Mouse (Mus musculus) left cerebral cortex, adult 2 months (tissue): Measurements from ENCODE around the gene Mospd3. TPM values are rescaled to one million over a fixed set of nuclear protein-coding genes. Genes with fewer than 3 reads are reported as not detected.

Experiments
- DNase-seq, 2 experiments: peaks; one replicate each; pipeline ENCODE4 v3.0.0; 2021 to 2022; ENCODE audit warnings: low spot score in 2 of 2, mixed read lengths in 1 of 2; ENCODE audit errors: extremely low spot score in 1 of 2
- H3K27ac ChIP-seq: fragments of 200-600 bp; 2 replicates; pipeline ENCODE4 v1.8.1; 2022
- H3K4me3 ChIP-seq: fragments of 200-600 bp; 2 replicates; pipeline ENCODE4 v1.8.1; 2022
- CTCF ChIP-seq: fragments of 200-600 bp; IDR thresholded peaks from 2 replicates; pipeline ENCODE4 v1.8.1; 2022; ENCODE audit warnings: antibody characterized with exemption, mild to moderate bottlenecking, moderate library complexity
- intact Hi-C: fragments of 180-260 bp; cut with DNase I; formaldehyde crosslinking; loops from one replicate; pipeline ENCODE4 v1.15.1; 2025
- long read RNA-seq, 2 experiments: library from polyadenylated mRNA; stranded (forward); transcript quantifications; one replicate each; pipeline ENCODE4 v2.0.0; 2021; ENCODE audit warnings: borderline mapping rate in 2 of 2
- total RNA-seq, 2 experiments: library from RNA; stranded (reverse); gene quantifications; 2 replicates each; pipeline ENCODE4 v1.2.3; 2021

The Mospd3 gene
- 10 to 100 TPM; 19.9 to 25.1 TPM for total RNA-seq
- long read RNA-seq, experiment 1, transcript Mospd3-202 (5 exons, 1,318 nt) = major isoform, 9 of 10 reads
- long read RNA-seq, experiment 1, partial matches to known transcripts = 0 of 10 reads
- long read RNA-seq, experiment 1, other reads (novel, unspliced or antisense) = 1 of 10 reads
- long read RNA-seq, experiment 2, transcript Mospd3-202 (5 exons, 1,318 nt) = major isoform, 8 of 10 reads
- long read RNA-seq, experiment 2, partial matches to known transcripts = 1 of 10 reads
- long read RNA-seq, experiment 2, other reads (novel, unspliced or antisense) = 1 of 10 reads

DNA sequence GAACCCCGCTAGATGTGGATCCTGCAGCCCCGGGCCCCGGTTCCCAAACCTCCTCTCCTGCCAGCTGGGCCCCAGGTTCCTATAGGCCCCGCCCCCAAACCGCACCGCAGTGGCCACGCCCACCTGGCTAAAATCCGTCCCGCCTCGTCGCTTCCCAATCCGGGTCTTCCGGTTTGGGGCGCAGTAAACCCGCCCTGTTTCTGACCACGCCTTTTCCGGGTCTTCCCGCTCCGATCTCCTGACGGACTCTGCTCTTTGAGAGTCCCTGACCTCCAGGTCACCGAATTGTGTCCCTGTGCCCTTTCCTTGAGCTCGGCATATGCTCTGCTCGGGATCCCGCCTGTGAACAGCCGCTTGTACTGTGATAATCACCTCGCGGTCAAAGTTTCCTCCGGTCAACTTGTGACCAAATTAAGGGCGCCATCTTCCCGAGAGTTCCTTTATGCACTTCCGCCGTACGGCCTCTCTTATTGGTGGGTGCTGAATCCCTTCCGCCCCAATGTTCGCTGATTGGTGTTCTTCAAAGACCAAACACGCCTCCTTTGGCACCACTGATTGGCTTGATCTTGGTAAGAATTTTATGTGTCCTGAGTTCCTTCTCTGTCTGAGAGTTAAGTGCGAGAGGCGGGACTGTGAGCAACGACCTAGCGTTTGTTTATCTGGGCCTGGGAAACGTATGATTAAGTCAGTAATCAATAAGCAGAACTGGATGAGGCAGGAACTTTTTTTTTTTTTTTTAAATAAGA is at the start of gene Mospd3:
Mospd3 (minus strand) TSS at position 440 of the 746 bp plus-strand sequence.
- intact Hi-C loops = loop anchor here (1.0 to 10.0 kb wide), 2 partner anchors 28 to 616 kb away; partner anchors contain the start of genes Plod3 and Znhit1
- H3K4me3 ChIP-seq = peak within 1 kb of the TSS; percentile 84
- peak; percentile 94 for DNase-seq
- peak within 1 kb of the TSS; percentile 94 for H3K27ac ChIP-seq
- TF ChIP-seq CTCF = no peak; the same call in 1 of the 2 replicates

DNA sequence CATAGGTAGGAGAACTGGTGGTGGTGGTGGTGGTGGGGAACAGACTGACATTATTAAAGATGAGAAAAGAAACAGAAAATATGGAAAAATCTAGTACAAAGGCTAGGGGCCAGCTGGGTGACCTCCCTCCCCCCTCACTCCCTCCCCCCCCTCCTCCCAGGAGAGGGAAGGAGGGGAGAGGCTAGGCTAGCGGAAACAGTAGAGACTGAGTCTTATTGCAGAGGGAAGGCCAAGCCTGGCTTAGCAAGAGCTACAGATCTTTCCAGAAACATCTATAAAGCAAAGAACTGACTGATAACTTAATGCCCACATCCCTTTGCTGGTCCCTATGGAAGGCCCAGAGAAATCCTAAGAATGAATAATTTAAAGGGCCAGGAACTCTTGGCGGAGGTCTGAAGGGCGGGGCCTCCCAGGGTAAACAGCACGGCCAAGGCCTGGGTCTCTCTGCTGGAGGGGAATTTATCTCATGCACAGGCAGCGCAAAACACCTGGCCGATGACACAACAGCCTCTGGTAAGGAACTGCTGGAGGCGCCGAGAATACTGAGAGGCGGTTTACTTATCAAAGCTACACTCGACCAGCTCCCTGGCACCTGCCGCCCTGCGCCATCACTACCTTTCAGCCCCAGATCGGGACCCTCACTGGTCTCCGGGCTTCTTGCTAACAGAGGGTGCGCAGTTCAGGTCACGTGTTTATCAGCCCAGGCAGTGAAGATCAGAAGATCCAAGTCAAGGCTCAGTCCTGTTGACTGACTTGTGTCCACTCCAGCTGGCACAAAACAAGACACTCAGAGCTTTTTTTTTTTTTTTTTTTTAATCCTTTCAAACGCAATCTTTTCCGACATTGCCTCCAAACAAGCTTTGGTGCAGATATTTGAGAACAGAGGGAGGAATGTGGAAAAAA is 49.1 kb upstream of the Mospd3 start:
- Histone ChIP-seq H3K27ac (no peak overlapping the region), H3K4me3 (no peak overlapping the region)
- DNase-seq = no peak
- TF ChIP-seq CTCF = no peak
- intact Hi-C loops = loop anchor here (5.0 kb wide), 1 partner anchor 63 kb away; no protein-coding TSS in a partner anchor

DNA sequence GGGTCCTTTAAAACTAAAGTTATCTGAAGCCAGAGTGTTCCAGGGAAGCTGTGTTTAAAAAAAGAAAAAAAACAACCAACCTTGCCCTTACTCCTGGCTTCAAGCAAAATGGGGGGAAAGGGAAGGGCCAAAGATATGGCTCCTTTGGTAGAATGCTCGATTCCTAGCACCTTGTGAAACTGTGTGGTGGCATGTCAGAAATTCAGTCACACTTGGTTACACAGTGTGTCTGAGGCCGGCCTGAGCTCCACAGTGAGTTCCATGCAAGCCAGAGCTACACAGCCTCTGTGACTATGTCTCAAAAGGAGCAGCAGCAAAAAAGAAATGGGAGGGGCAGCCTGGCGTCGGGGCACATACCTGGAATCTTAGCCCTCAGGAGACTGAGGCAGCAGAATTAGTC is 48.4 kb upstream of the Mospd3 start:
- DNase-seq = no peak
- no peak for TF ChIP-seq CTCF
- intact Hi-C loops = no loop called here
- Histone ChIP-seq H3K27ac (no peak overlapping the region), H3K4me3 (no peak overlapping the region)

DNA sequence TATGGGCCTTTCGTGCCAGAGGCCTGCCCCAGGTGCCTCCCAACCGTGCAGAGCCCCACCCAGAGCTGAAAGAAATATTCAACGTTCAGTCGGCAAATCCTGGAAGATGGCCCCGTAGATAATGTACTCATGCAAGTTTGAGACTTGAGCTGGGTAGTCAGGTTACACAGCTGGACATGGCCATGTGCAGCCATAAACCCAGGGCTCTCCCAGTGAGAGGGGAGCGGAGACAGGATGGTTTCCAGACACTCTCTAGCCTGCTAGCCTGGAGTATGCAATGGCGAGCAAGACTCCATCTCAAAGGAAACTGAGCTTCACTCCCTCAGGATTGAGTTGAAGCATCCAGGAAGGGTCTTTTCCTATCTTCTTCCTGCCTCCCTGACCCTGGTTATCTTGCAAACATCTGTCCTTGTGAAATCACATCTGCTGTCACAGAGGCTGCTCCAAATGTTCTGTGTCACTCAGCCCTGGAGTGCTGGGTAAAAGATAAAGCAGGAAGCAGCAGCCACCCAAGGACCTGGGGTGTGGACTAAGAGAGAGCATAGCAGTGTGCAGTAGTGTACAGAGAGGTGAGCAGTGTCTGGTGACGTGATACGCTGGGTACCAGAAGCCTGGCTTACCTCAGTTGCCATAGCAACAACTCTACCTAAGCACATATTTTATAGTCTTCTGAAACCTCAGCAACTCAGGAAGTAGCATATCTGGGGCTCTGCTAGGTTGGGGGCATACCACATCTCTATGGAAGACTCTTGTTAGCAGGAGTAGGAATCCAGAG is 47.2 kb upstream of the Mospd3 start:
- Histone ChIP-seq H3K4me3 (no peak overlapping the region), H3K27ac (no peak overlapping the region)
- DNase-seq = no peak
- TF ChIP-seq CTCF = no peak
- intact Hi-C loops = no loop called here

DNA sequence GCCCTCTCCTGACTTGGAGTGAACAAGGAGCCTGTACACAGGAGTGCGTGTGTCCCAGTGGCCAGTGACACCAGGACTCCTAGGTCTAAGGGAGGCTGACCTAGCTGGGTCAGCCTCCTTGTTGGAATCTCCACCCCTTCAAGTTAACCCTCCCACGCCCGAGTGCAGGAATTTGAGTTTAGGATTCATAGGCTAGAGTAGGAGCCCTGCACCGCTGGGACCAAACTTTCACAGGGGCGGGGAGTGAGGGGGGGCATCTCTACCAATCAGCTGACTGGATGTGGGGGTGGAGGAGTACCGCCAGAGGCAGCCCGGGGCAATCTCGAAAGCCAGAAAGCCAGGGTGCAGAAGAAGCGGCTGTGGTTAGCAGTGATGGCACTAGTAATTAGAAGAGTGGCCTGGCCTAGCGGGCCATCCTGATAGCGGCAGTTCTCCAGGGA is 44.8 kb upstream of the Mospd3 start, which contains the start of gene Irs3:
Irs3 (minus strand) TSS at position 63 of the 440 bp plus-strand sequence.
- no peak for DNase-seq
- Histone ChIP-seq H3K27ac (no peak within 1 kb of the TSS), H3K4me3 (peak within 1 kb of the TSS; percentile 32)
- intact Hi-C loops = no loop called here
- TF ChIP-seq CTCF = no peak

DNA sequence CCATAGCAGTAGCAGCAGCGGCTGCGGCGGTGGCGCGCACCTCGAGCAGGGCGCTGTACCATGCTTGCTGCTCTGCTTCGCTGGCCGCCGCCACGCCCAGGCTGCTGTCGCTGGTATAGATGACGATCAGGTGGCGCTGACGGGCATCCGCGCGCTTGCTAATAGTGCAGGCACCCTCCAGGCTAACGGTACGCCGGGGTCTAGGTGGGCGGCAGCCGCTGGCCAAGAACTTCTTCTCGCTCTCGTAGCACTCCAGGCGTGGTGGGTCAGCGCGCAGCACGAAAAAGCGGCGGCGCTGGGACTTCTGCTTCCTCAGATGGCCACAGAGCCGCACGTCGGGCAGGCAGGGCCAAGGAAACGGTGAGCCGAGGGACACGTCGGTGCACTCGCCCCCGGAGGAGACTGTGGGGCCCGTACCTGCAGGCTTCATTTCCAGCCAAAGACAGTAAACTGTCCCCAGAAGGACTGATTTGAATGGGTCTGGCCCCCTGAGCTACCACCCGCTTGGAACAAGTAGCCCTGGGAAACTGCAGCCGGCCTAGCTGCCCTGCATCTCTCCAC is 44.3 kb upstream of the Mospd3 start:
- Histone ChIP-seq H3K4me3 (peak overlapping the region; percentile 32), H3K27ac (no peak overlapping the region)
- no peak for TF ChIP-seq CTCF
- no peak for DNase-seq
- intact Hi-C loops = no loop called here

DNA sequence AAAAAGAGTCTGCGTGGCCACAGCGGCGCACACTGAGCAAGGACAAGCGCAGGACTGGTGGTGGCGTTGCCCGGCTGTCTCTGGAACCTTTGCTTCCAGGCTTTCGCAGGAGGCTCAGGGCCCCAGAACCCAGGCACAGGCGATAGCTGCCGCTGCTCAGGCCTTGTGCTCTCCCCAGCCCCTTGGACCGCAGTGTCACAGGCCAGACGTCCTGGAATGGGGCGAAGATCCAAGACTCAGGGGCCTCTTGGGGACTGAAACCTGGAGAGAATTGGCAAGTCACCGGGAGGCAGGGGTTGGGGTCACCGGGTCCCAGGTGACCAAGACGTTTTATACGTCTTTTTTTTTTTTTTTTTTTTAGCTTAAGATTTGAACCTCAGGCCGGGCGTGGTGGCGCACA is 43.6 kb upstream of the Mospd3 start:
- Histone ChIP-seq H3K27ac (no peak overlapping the region), H3K4me3 (no peak overlapping the region)
- intact Hi-C loops = no loop called here
- no peak for TF ChIP-seq CTCF
- no peak for DNase-seq

DNA sequence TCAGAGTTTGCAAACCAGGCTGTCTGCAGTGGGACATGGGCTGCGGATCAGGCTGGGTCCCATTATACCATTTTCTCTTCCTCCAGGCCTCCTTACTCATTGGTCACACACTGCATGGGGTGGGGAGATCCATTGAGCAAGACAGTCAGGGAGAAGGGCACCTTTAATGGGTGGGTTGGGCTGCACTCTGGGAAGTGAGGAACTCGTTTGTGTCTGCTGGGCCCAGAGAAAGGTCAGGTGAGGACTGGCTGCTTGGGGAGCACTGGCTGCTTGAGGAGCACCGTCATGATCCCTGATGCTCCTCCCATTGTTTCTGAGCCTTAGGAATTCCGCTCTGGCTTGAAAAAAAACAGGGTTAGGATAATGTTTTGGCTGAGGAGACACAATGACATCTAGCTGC is 42.0 kb upstream of the Mospd3 start:
- no peak for DNase-seq
- intact Hi-C loops = no loop called here
- Histone ChIP-seq H3K27ac (no peak overlapping the region), H3K4me3 (no peak overlapping the region)
- no peak for TF ChIP-seq CTCF

DNA sequence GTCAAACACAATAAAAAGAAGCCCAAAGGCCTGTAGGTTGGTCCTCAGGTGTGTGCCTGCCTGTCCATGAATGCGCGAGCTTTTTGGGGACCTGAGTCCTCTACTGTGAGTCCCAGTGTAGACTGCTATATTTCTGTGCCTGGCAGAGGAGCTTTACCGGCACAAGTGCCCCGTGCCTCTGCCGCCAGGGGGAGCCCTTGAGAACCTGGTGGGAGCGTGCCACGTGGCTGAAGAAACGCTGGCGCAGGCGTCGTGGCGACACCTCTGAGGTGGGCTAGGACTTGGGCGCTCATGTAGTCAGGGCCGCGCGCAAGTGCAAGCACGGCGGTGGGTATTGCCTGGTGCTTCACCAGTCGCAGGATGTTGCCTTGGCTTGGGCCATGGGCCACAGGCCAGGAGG is 40.2 kb upstream of the Mospd3 start, which contains the start of gene Sap25:
Sap25 (plus strand) TSS at position 281 of the 400 bp plus-strand sequence.
- peak; percentile 41 for TF ChIP-seq CTCF
- intact Hi-C loops = no loop called here
- no peak for DNase-seq
- no peak within 1 kb of the TSS for H3K4me3 ChIP-seq
- no peak within 1 kb of the TSS for H3K27ac ChIP-seq

DNA sequence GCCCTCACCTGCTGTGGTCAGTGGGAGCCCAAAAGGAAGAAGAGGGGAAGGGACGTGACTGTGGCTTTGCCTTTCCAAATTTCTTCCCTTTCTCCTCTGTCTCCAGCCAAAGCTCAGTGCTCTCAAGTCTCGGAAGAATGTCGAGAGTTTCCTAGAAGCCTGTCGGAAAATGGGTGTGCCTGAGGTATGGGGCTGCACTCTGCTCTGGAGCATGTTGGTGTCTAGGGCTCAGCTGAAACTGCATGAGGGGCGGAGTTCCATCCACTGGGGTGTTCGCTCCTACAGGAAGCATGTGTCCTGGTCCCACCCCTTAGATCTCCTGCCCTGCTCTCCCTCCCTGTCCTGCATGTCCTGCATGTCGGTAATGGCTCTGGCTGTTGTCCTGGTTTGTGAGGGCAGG is 38.6 kb upstream of the Mospd3 start:
- no peak for TF ChIP-seq CTCF
- H3K4me3 ChIP-seq = no peak overlapping the region
- no peak overlapping the region for H3K27ac ChIP-seq
- intact Hi-C loops = no loop called here
- DNase-seq = no peak
